Mouse (Mus musculus) liver, embryonic 13.5 days (tissue): ENCODE measurements around the gene Gm17651. TPM values are rescaled to one million over a fixed set of nuclear protein-coding genes. Genes with fewer than 3 reads are reported as not detected.

Source experiments
- ATAC-seq: fragments of 200-750 bp; cut with Nextera tagmentation; 2 replicates; pipeline ENCODE4 v1.8.0; 2017; ENCODE audit warnings: low read depth, mild to moderate bottlenecking, moderate number of reproducible peaks, moderate library complexity
- DNase-seq: peaks from one replicate; pipeline ENCODE4 v3.0.0; 2022
- H3K27ac ChIP-seq: fragments of 300-500 bp; sonication (generic); 2 replicates; pipeline ENCODE4 v1.5.1; 2015; ENCODE audit warnings: moderate library complexity, mild to moderate bottlenecking, inconsistent platforms
- H3K27me3 ChIP-seq: fragments of 300-500 bp; sonication (generic); 2 replicates; pipeline ENCODE4 v1.6.1; 2015; ENCODE audit warnings: mild to moderate bottlenecking, inconsistent platforms
- H3K36me3 ChIP-seq: fragments of 300-500 bp; sonication (generic); 2 replicates; pipeline ENCODE4 v1.6.1; 2015; ENCODE audit warnings: mild to moderate bottlenecking, inconsistent platforms
- H3K4me1 ChIP-seq: fragments of 300-500 bp; sonication (generic); replicated peaks from 2 replicates; pipeline ENCODE4 v1.6.1; 2015; ENCODE audit warnings: inconsistent platforms
- H3K4me2 ChIP-seq: fragments of 300-500 bp; sonication (generic); 2 replicates; pipeline ENCODE4 v1.6.1; 2015; ENCODE audit warnings: inconsistent platforms, mild to moderate bottlenecking, moderate library complexity
- H3K4me3 ChIP-seq: fragments of 300-500 bp; sonication (generic); replicated peaks from 2 replicates; pipeline ENCODE4 v1.5.1; 2015; ENCODE audit warnings: mild to moderate bottlenecking, inconsistent platforms
- H3K9ac ChIP-seq: fragments of 300-500 bp; sonication (generic); 2 replicates; pipeline ENCODE4 v1.6.1; 2015; ENCODE audit warnings: mild to moderate bottlenecking, inconsistent platforms
- H3K9me3 ChIP-seq: fragments of 300-500 bp; sonication (generic); replicated peaks from 2 replicates; pipeline ENCODE4 v1.6.1; 2016; ENCODE audit warnings: inconsistent platforms
- WGBS: fragments of 180-500 bp; shearing (Covaris S2); methylation state at CpG from one replicate; pipeline ENCODE4 v1.1.7; 2015; ENCODE audit not compliant: insufficient replicate concordance; 5-methylcytosine and 5-hydroxymethylcytosine counted together
- polyA plus RNA-seq: library from polyadenylated mRNA; unstranded; fragments of >200 nt; fragmentation: Nextera tagmentation; extraction: Ambion mirVana; gene quantifications from 2 replicates; pipeline ENCODE4 v1.2.1, GENCODE M21; 2015

Gm17651 gene
- polyA plus RNA-seq, 1 experiment from 2014 or later, result not detected

- H3K4me1 ChIP-seq, result no peaks in the 10 kb centered on the region
- no peaks in the 10 kb centered on the region for H3K27me3 ChIP-seq
- no peak overlapping the region for H3K4me3 ChIP-seq
- DNase-seq, result no peak
- H3K27ac ChIP-seq, result no peak overlapping the region
- no peak for ATAC-seq
- H3K4me2 ChIP-seq, result no peak overlapping the region
- 60% methylated on average over 6 of the region's 6 CpGs for WGBS
- H3K9me3 ChIP-seq, result no peaks in the 10 kb centered on the region
- H3K9ac ChIP-seq, result no peak overlapping the region
- H3K36me3 ChIP-seq, result no peaks in the 10 kb centered on the region
These were observed 25.0 kb downstream of the Gm17651 start for GRCm38 (mm10) chr3:97649469-97649868.

- Histone ChIP-seq H3K4me1 (no peaks in the 10 kb centered on the region), H3K4me3 (no peak overlapping the region), H3K9ac (no peak overlapping the region), H3K36me3 (no peaks in the 10 kb centered on the region), H3K27me3 (no peaks in the 10 kb centered on the region), H3K4me2 (no peak overlapping the region), H3K9me3 (no peaks in the 10 kb centered on the region), H3K27ac (no peak overlapping the region)
- WGBS, result 60% methylated on average over 3 of the region's 3 CpGs
- ATAC-seq, result no peak
- no peak for DNase-seq
These were observed 25.5 kb downstream of the Gm17651 start for GRCm38 (mm10) chr3:97649022-97649421.

- no peak for ATAC-seq
- H3K4me1 ChIP-seq, result no peaks in the 10 kb centered on the region
- H3K36me3 ChIP-seq, result no peaks in the 10 kb centered on the region
- 32% methylated on average over 1 of the region's 1 CpGs for WGBS
- no peaks in the 10 kb centered on the region for H3K9me3 ChIP-seq
- no peak overlapping the region for H3K9ac ChIP-seq
- no peak overlapping the region for H3K27ac ChIP-seq
- no peak overlapping the region for H3K4me2 ChIP-seq
- DNase-seq, result no peak
- no peaks in the 10 kb centered on the region for H3K27me3 ChIP-seq
- H3K4me3 ChIP-seq, result no peak overlapping the region
These were observed 26.0 kb downstream of the Gm17651 start for GRCm38 (mm10) chr3:97648518-97648917.

GRCm38 (mm10) chr3:97642001-97642400, 32.5 kb downstream of the Gm17651 start:
- no peaks in the 10 kb centered on the region for H3K36me3 ChIP-seq
- H3K27ac ChIP-seq, result no peak overlapping the region
- H3K4me1 ChIP-seq, result no peaks in the 10 kb centered on the region
- no peak overlapping the region for H3K4me2 ChIP-seq
- no peak overlapping the region for H3K4me3 ChIP-seq
- no peaks in the 10 kb centered on the region for H3K9me3 ChIP-seq
- DNase-seq (no peak), ATAC-seq (no peak)
- WGBS, result 69% methylated on average over 9 of the region's 9 CpGs
- H3K9ac ChIP-seq, result no peak overlapping the region
- no peaks in the 10 kb centered on the region for H3K27me3 ChIP-seq

GRCm38 (mm10) chr3:97641396-97641795, 33.1 kb downstream of the Gm17651 start:
- Histone ChIP-seq H3K4me2 (no peak overlapping the region), H3K36me3 (no peaks in the 10 kb centered on the region), H3K27me3 (no peaks in the 10 kb centered on the region), H3K4me1 (no peaks in the 10 kb centered on the region), H3K4me3 (no peak overlapping the region), H3K9me3 (no peaks in the 10 kb centered on the region), H3K27ac (no peak overlapping the region), H3K9ac (no peak overlapping the region)
- no peak for DNase-seq
- 70% methylated on average over 4 of the region's 4 CpGs for WGBS
- no peak for ATAC-seq

- no peaks in the 10 kb centered on the region for H3K9me3 ChIP-seq
- no peaks in the 10 kb centered on the region for H3K36me3 ChIP-seq
- no peaks in the 10 kb centered on the region for H3K27me3 ChIP-seq
- H3K9ac ChIP-seq, result no peak overlapping the region
- ATAC-seq (no peak), DNase-seq (no peak)
- H3K4me3 ChIP-seq, result no peak overlapping the region
- H3K27ac ChIP-seq, result no peak overlapping the region
- 57% methylated on average over 3 of the region's 3 CpGs for WGBS
- peaks cover 6% of the 10 kb centered on the region for H3K4me1 ChIP-seq
- no peak overlapping the region for H3K4me2 ChIP-seq
These were observed 40.2 kb downstream of the Gm17651 start for GRCm38 (mm10) chr3:97634288-97634761.

- H3K27ac ChIP-seq, result no peak overlapping the region
- no peak overlapping the region for H3K9ac ChIP-seq
- H3K36me3 ChIP-seq, result no peaks in the 10 kb centered on the region
- no peaks in the 10 kb centered on the region for H3K9me3 ChIP-seq
- ATAC-seq, result no peak
- H3K4me1 ChIP-seq, result peaks cover 14% of the 10 kb centered on the region
- no peak overlapping the region for H3K4me2 ChIP-seq
- no peak for DNase-seq
- H3K4me3 ChIP-seq, result no peak overlapping the region
- 58% methylated on average over 4 of the region's 4 CpGs for WGBS
- H3K27me3 ChIP-seq, result no peaks in the 10 kb centered on the region
These were observed 41.0 kb downstream of the Gm17651 start for GRCm38 (mm10) chr3:97633456-97633855.

- Histone ChIP-seq H3K9ac (no peak overlapping the region), H3K27me3 (no peaks in the 10 kb centered on the region), H3K4me1 (peaks cover 22% of the 10 kb centered on the region), H3K36me3 (no peaks in the 10 kb centered on the region), H3K27ac (no peak overlapping the region), H3K9me3 (no peaks in the 10 kb centered on the region), H3K4me2 (no peak overlapping the region), H3K4me3 (no peak overlapping the region)
- DNase-seq, result no peak
- no peak for ATAC-seq
- 69% methylated on average over 8 of the region's 8 CpGs for WGBS
These were observed 43.1 kb downstream of the Gm17651 start for GRCm38 (mm10) chr3:97631258-97631860.

GRCm38 (mm10) chr3:97630746-97631145, 43.7 kb downstream of the Gm17651 start:
- no peaks in the 10 kb centered on the region for H3K9me3 ChIP-seq
- no peak overlapping the region for H3K9ac ChIP-seq
- H3K27me3 ChIP-seq, result no peaks in the 10 kb centered on the region
- H3K4me1 ChIP-seq, result peaks cover 22% of the 10 kb centered on the region
- no peak overlapping the region for H3K4me2 ChIP-seq
- no peak for DNase-seq
- 77% methylated on average over 4 of the region's 4 CpGs for WGBS
- no peak overlapping the region for H3K4me3 ChIP-seq
- ATAC-seq, result no peak
- no peak overlapping the region for H3K27ac ChIP-seq
- no peaks in the 10 kb centered on the region for H3K36me3 ChIP-seq

GRCm38 (mm10) chr3:97629941-97630340, 44.6 kb downstream of the Gm17651 start:
- H3K9me3 ChIP-seq, result no peaks in the 10 kb centered on the region
- 72% methylated on average over 4 of the region's 4 CpGs for WGBS
- H3K36me3 ChIP-seq, result no peaks in the 10 kb centered on the region
- H3K4me1 ChIP-seq, result peaks cover 22% of the 10 kb centered on the region
- H3K4me2 ChIP-seq, result peak overlapping the region; percentile 74; the same call in 1 of the 2 replicates
- no peak for ATAC-seq
- no peak overlapping the region for H3K27ac ChIP-seq
- no peaks in the 10 kb centered on the region for H3K27me3 ChIP-seq
- no peak for DNase-seq
- no peak overlapping the region for H3K9ac ChIP-seq
- no peak overlapping the region for H3K4me3 ChIP-seq

GRCm38 (mm10) chr3:97628391-97629001, 46.0 kb downstream of the Gm17651 start, which contains the start of gene Fmo5:
TSS of gene Fmo5 (plus strand) at chr3:97628804.
- no peaks in the 10 kb centered on the region for H3K36me3 ChIP-seq
- peak within 1 kb of the TSS; percentile 70 for H3K27ac ChIP-seq
- peak within 1 kb of the TSS; percentile 63 for H3K4me3 ChIP-seq
- H3K9me3 ChIP-seq, result no peaks in the 10 kb centered on the region
- DNase-seq (peak; percentile 63), ATAC-seq (peak; percentile 100)
- H3K4me1 ChIP-seq, result peaks cover 22% of the 10 kb centered on the region
- H3K9ac ChIP-seq, result peak within 1 kb of the TSS; percentile 67
- H3K27me3 ChIP-seq, result no peaks in the 10 kb centered on the region
- 2% methylated on average over 18 of the region's 18 CpGs for WGBS
- peak within 1 kb of the TSS; percentile 74 for H3K4me2 ChIP-seq

GRCm38 (mm10) chr3:97627893-97628292, 46.6 kb downstream of the Gm17651 start:
- ATAC-seq, result peak; percentile 32; the same call in 1 of the 2 replicates
- H3K4me2 ChIP-seq, result peak overlapping the region; percentile 74
- peak overlapping the region; percentile 63 for H3K4me3 ChIP-seq
- H3K4me1 ChIP-seq, result peaks cover 22% of the 10 kb centered on the region
- no peaks in the 10 kb centered on the region for H3K36me3 ChIP-seq
- H3K27ac ChIP-seq, result peak overlapping the region; percentile 70
- 73% methylated on average over 7 of the region's 7 CpGs for WGBS
- H3K9ac ChIP-seq, result peak overlapping the region; percentile 67; the same call in 1 of the 2 replicates
- DNase-seq, result no peak
- H3K27me3 ChIP-seq, result no peaks in the 10 kb centered on the region
- H3K9me3 ChIP-seq, result no peaks in the 10 kb centered on the region
